Mouse (Mus musculus) kidney, embryonic 16.5 days (tissue): ENCODE data around the gene Gstm3. TPM values are rescaled to one million over a fixed set of nuclear protein-coding genes. Genes with fewer than 3 reads are reported as not detected.
"Not testable (repeated sequence)": the region's sequence is repeated elsewhere in the genome, so short reads cannot be mapped to it uniquely, and the experiment has no call there.

Experiments
- ATAC-seq: fragments of 200-750 bp; cut with Nextera tagmentation; 2 replicates; pipeline ENCODE4 v1.8.0; 2017; ENCODE audit warnings: moderate TSS enrichment; ENCODE audit not compliant: low FRiP score, low TSS enrichment
- H3K27ac ChIP-seq: fragments of 300-500 bp; sonication (generic); 2 replicates; pipeline ENCODE4 v1.5.1; 2014; ENCODE audit warnings: low read length
- H3K27me3 ChIP-seq: fragments of 300-500 bp; sonication (generic); 2 replicates; pipeline ENCODE4 v1.6.1; 2014; ENCODE audit warnings: low read length, control low read depth, mixed read lengths; ENCODE audit not compliant: insufficient read depth
- H3K36me3 ChIP-seq: fragments of 300-500 bp; sonication (generic); 2 replicates; pipeline ENCODE4 v1.6.1; 2014; ENCODE audit warnings: low read length, control low read depth, mixed read lengths; ENCODE audit not compliant: insufficient read depth
- H3K4me1 ChIP-seq: fragments of 300-500 bp; sonication (generic); 2 replicates; pipeline ENCODE4 v1.6.1; 2014; ENCODE audit warnings: low read length, control low read depth, mixed read lengths; ENCODE audit not compliant: insufficient read depth
- H3K4me2 ChIP-seq: fragments of 300-500 bp; sonication (generic); replicated peaks from 2 replicates; pipeline ENCODE4 v1.6.1; 2014; ENCODE audit warnings: low read depth, low read length
- H3K4me3 ChIP-seq: fragments of 300-500 bp; sonication (generic); 2 replicates; pipeline ENCODE4 v1.5.1; 2014; ENCODE audit warnings: mild to moderate bottlenecking, low read length
- H3K9ac ChIP-seq: fragments of 300-500 bp; sonication (generic); replicated peaks from 2 replicates; pipeline ENCODE4 v1.6.1; 2014; ENCODE audit warnings: low read length
- H3K9me3 ChIP-seq: fragments of 300-500 bp; sonication (generic); 2 replicates; pipeline ENCODE4 v1.6.1; 2016; ENCODE audit warnings: low read length, control low read depth
- WGBS: fragments of 180-500 bp; shearing (Covaris S2); extraction: QIAGEN DNeasy Blood & Tissue Kit; methylation state at CpG from one replicate; pipeline ENCODE4 v1.1.7; 2014; 5-methylcytosine and 5-hydroxymethylcytosine counted together
- polyA plus RNA-seq: library from polyadenylated mRNA; unstranded; fragments of >200 nt; fragmentation: Nextera tagmentation; extraction: Ambion mirVana; gene quantifications from 2 replicates; pipeline ENCODE4 v1.2.1, GENCODE M21; 2015

Gene Gstm3
- polyA plus RNA-seq, 1 experiment from 2014 or later = 0.24 TPM

DNA sequence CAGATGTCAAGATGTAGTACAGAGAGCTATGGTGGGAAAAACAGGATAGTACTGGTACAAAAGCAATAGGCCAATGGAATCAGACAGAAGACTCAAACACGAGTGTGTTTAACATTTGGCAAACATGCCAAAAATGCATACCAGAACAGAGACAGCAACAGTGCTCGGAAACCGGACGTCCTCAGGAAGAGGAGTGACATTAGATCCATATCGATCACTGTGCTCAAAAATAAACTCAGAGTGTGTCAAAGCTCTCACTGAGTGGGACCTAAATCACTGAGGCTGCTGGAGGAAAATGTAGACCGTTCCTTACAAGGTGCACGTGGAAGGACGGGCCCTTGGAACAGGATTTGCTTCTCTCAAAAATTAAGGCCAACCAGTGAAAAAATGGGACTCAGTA is 32.9 kb upstream of the Gstm3 start:
- ATAC-seq = no peak
- Histone ChIP-seq H3K9ac (no peak overlapping the region), H3K4me3 (no peak overlapping the region), H3K36me3 (no peaks in the 10 kb centered on the region), H3K27ac (no peak overlapping the region), H3K4me2 (no peak overlapping the region), H3K4me1 (no peaks in the 10 kb centered on the region), H3K9me3 (no peaks in the 10 kb centered on the region), H3K27me3 (no peaks in the 10 kb centered on the region)
- 65% methylated on average over 8 of the region's 8 CpGs for WGBS

DNA sequence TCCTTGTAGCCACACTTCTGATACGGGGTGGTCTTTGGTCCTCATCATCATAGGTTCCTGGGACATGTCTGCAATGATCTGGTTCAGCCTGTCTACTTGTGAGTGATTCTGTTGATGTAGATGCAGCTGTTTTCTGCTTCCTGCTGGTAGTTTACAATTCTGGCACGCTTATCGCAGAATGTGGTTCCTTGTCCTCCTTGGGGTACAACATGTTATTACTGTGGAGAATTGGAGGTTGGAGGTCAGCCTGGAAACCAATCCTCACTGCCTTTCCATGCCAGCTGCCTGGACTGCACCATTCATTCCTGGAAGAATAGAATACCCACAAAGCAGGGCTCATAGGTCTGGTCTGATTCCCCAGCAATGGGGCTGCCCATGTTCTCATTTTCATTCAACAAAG is 30.4 kb upstream of the Gstm3 start:
- Histone ChIP-seq H3K27me3 (no peaks in the 10 kb centered on the region), H3K9ac (no peak overlapping the region), H3K36me3 (no peaks in the 10 kb centered on the region), H3K4me3 (no peak overlapping the region), H3K9me3 (no peaks in the 10 kb centered on the region), H3K4me2 (no peak overlapping the region), H3K27ac (no peak overlapping the region), H3K4me1 (no peaks in the 10 kb centered on the region)
- no peak for ATAC-seq
- 90% methylated on average over 3 of the region's 3 CpGs for WGBS

DNA sequence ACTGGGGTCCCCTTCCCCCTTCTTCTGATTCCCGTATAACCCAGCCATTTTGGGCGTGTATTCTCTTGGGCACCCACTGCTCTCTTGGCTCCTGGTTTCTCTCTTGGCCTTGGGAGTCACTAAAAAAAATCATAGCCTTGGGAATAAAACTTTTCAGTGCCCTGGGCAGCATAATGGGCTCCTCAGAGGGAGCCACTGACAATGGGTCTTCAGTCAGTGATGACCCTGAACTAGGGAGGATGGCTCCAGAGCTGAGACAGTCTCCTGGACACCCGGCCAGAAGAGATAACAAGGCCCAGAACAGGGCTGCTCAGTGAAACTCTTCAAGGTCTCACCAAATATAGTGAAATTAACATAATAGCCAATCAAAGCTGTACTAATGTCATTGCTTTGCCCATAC is 29.5 kb upstream of the Gstm3 start:
- Histone ChIP-seq H3K4me1 (no peaks in the 10 kb centered on the region), H3K9me3 (no peaks in the 10 kb centered on the region), H3K27ac (no peak overlapping the region), H3K9ac (no peak overlapping the region), H3K36me3 (no peaks in the 10 kb centered on the region), H3K27me3 (no peaks in the 10 kb centered on the region), H3K4me3 (no peak overlapping the region), H3K4me2 (no peak overlapping the region)
- WGBS = 89% methylated on average over 3 of the region's 3 CpGs
- ATAC-seq = no peak

DNA sequence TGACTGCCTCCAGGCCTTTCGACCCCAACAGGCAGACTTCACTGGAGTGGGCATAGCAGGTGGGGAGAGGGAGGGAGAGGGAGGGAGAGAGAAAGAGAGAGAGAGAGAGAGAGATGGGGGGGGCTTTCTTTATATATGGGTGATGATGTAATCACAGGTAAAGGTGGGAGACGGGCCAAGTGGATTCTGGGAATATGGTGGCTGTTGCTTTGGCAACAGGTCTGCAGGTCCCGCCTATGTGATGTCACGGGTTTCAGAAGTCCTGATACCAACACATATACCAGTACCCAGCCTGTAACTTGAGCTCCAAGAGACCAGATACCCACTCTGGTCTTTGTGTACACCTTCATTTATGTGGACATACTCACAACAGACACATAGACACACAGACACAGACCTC is 27.5 kb upstream of the Gstm3 start:
- H3K4me1 ChIP-seq = no peaks in the 10 kb centered on the region
- no peak overlapping the region for H3K27ac ChIP-seq
- H3K9me3 ChIP-seq = no peaks in the 10 kb centered on the region
- H3K36me3 ChIP-seq = no peaks in the 10 kb centered on the region
- H3K4me3 ChIP-seq = no peak overlapping the region
- no peak overlapping the region for H3K9ac ChIP-seq
- H3K4me2 ChIP-seq = no peak overlapping the region
- H3K27me3 ChIP-seq = no peaks in the 10 kb centered on the region
- WGBS = 85% methylated on average over 4 of the region's 4 CpGs
- no peak for ATAC-seq

DNA sequence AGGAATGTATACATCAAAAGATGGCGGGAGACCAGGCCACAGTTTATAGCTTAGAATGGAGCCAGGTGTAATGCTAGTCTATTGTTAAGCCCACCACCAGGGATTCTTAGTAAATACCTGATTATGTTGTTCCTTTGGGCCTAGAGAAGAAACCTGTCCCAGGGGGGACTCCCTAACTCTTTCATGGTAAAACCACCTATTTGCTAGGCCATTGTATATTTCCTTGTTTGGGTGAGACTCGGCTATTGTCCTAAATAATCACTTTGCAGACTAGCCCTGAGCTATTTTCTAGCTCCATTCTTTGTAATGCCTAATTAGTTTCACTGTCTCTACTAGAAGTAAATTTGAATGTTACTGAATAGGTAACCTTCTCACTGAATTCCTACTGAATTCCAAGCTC is 26.9 kb upstream of the Gstm3 start:
- not testable (repeated sequence) for H3K9ac ChIP-seq, H3K27me3 ChIP-seq, H3K9me3 ChIP-seq, H3K27ac ChIP-seq, H3K36me3 ChIP-seq, H3K4me2 ChIP-seq, H3K4me3 ChIP-seq, ATAC-seq, H3K4me1 ChIP-seq
- WGBS = 83% methylated on average over 2 of the region's 2 CpGs

DNA sequence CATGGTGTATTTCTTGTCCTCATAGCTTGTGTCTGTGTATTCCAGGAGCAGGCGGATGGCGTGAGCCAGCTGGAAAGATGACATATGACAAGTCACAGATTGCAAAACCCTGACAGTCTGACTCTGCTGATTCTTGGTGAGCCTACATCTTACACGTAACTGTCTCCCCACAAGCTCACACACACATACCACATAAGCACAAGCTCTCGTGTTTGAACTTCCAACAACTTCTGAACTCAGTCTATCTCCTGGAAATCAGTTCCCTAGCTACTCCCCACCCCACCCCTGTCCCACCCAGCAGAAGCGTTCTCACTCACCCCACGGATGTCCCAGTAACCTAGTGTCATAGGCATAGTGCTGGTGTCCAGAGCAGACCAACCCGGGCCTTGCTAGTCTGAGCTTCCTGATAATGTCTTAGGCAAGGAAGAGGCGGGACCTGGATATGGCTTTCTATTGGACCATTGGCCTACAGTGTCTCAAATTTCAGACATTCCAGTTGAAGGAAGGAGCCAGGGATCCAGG is 17.0 kb upstream of the Gstm3 start, which contains the start of gene Gstm2:
Gene Gstm2 (minus strand): TSS at position 413 of the 522 bp plus-strand sequence.
- Histone ChIP-seq H3K36me3 (no peaks in the 10 kb centered on the region), H3K4me1 (peaks cover 16% of the 10 kb centered on the region), H3K27me3 (no peaks in the 10 kb centered on the region), H3K9me3 (no peaks in the 10 kb centered on the region), H3K9ac (no peak within 1 kb of the TSS), H3K4me2 (peak within 1 kb of the TSS; percentile 50), H3K4me3 (peak within 1 kb of the TSS; percentile 32; the same call in 1 of the 2 replicates), H3K27ac (peak within 1 kb of the TSS; percentile 32)
- ATAC-seq = peak; percentile 95
- WGBS = 39% methylated on average over 8 of the region's 8 CpGs

DNA sequence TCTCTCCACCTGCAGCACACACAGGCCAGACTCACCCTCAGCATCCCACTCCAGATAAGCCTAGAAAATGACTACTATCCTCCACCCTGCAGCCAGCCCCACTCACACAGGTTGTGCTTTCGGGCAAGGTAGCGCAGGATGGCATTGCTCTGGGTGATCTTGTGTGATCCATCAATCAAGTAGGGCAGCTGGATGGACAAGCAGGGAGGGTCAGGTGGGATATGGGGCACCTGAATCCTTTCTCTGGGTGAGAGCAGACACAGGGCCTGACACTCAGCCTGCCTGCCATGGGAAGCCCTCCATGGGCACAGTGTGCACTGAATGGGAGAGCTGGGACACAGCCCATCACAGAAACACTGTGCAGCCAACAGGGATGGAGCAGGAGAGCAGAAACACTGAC is 16.1 kb upstream of the Gstm3 start:
- H3K27me3 ChIP-seq, H3K4me3 ChIP-seq, H3K36me3 ChIP-seq, H3K9ac ChIP-seq, H3K9me3 ChIP-seq, H3K27ac ChIP-seq, ATAC-seq, H3K4me2 ChIP-seq: not testable (repeated sequence)
- 96% methylated on average over 2 of the region's 2 CpGs for WGBS
- peaks cover 16% of the 10 kb centered on the region for H3K4me1 ChIP-seq

DNA sequence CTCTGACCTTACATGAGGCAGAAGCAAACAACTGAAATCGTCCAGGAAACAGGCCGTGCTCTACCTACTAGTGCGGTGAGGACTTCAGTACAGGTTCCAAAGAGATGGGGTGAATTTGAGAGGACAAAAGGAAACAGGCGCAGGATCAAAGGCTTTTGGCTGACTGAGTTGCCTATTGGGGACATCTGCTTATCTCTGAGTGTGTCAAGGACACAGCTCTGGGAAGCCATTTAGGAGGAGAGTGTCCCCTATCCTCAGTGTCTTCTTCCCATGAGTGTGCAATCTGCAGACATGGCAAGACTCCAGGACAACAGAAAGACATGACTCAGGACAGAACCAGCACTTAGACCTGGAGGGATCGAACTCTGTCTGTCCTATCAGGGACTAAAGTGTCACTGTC is 15.4 kb upstream of the Gstm3 start:
- Histone ChIP-seq H3K4me2 (no peak overlapping the region), H3K36me3 (no peaks in the 10 kb centered on the region), H3K27ac (no peak overlapping the region), H3K9me3 (no peaks in the 10 kb centered on the region), H3K4me1 (peaks cover 16% of the 10 kb centered on the region), H3K4me3 (no peak overlapping the region), H3K9ac (no peak overlapping the region), H3K27me3 (no peaks in the 10 kb centered on the region)
- 72% methylated on average over 5 of the region's 5 CpGs for WGBS
- no peak for ATAC-seq

DNA sequence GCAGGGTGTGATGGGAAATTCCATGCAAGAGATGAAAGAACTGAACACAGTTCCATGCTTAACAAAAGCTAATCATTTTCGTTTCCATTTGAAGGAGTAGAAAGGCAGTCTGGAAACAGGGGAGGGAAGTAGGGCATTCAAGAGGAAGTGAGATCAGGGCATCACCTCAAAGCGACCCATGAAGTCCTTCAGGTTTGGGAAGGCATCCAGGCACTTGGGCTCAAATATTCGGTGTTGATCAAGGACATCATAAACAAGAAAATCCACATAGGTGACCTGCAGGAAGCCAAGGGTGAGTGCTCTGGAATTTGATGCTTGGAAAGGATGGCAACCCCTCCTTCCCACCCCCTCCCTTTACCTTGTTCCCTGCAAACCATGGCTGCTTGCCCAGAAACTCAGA is 14.7 kb upstream of the Gstm3 start:
- ATAC-seq = no peak
- no peak overlapping the region for H3K9ac ChIP-seq
- H3K27me3 ChIP-seq = no peaks in the 10 kb centered on the region
- H3K36me3 ChIP-seq = no peaks in the 10 kb centered on the region
- 47% methylated on average over 3 of the region's 3 CpGs for WGBS
- no peak overlapping the region for H3K27ac ChIP-seq
- H3K4me2 ChIP-seq = no peak overlapping the region
- no peak overlapping the region for H3K4me3 ChIP-seq
- no peaks in the 10 kb centered on the region for H3K9me3 ChIP-seq
- peaks cover 16% of the 10 kb centered on the region for H3K4me1 ChIP-seq

DNA sequence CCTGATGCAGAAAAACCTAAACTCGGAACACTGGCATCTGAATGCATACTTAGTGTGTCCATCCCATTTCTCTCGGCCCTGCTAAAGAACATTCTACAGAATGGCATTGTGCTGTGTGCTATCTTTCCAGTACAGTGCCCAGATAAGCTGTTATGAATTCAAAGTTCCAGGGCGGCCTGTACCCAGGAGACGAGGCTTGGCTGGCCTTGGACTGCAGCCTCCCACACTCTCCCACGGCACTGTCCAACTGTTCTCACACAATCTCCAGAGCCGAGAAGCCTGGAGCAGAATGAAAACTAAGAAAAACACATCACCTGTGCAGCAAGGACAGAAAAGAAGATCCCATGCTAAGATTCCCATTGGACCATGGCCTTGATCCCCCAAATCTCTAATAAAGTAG is 13.6 kb upstream of the Gstm3 start:
- 61% methylated on average over 6 of the region's 6 CpGs for WGBS
- Histone ChIP-seq H3K4me1 (peaks cover 16% of the 10 kb centered on the region), H3K27ac (no peak overlapping the region), H3K27me3 (no peaks in the 10 kb centered on the region), H3K9ac (no peak overlapping the region), H3K36me3 (no peaks in the 10 kb centered on the region), H3K9me3 (no peaks in the 10 kb centered on the region), H3K4me2 (no peak overlapping the region), H3K4me3 (no peak overlapping the region)
- ATAC-seq = no peak
